Mouse (Mus musculus): Measurements from ENCODE around the gene Patl2.
"Not testable (repeated sequence)": the region's sequence is repeated elsewhere in the genome, so short reads cannot be mapped to it uniquely, and the experiment has no call there.

The Patl2 gene

GRCm38 (mm10) chr2:122186106-122186505, at the start of gene Patl2, which contains the start of gene Terb2:
Gene Patl2 (minus strand): TSS chr2:122186189.
Gene Terb2 (plus strand): TSS chr2:122186272.
- no peak for DNase-seq (ENCODE audit: low spot score)

- DNase-seq (ENCODE audit: low spot score) = no peak
Measured at GRCm38 (mm10) chr2:122235425-122235824, 49.4 kb upstream of the Patl2 start.

DNA sequence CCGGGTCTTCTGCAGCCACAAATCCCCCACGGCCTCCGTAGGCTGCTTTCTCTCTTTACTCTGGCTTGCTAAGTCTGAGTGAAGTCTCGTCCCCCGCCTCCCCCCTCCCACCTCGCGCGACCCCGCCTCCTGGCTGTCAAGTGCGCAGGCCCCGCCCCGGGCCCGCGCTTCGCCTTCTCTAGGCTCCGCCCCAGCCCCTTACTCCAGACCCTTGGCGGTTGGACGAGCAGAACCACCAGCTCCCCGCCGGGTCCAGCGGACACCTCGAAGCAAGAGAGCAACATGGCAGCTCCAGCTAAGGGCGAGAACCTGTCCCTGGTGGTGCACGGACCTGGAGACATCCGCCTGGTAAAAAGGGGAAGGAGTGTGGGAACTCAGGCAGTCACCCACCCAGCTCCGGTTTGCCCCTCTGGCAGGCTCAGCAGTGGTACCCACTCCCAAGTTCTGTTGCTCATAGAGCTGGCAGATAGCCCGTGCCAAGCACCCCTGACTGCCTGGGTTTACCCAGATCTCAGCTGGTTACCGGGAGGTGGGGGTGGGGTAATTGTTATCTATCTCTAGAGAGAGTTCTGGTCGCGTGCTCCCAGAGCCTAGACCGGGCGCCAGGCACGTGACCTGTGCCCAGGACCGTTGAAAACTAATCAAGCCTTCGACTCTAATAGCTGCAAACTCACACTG, 48.8 kb upstream of the Patl2 start, which contains the start of gene Sord:
TSS of gene Sord (plus strand) at position 139 of the 678 bp plus-strand sequence.
- DNase-seq (ENCODE audit: low spot score) = peak; percentile 78

DNA sequence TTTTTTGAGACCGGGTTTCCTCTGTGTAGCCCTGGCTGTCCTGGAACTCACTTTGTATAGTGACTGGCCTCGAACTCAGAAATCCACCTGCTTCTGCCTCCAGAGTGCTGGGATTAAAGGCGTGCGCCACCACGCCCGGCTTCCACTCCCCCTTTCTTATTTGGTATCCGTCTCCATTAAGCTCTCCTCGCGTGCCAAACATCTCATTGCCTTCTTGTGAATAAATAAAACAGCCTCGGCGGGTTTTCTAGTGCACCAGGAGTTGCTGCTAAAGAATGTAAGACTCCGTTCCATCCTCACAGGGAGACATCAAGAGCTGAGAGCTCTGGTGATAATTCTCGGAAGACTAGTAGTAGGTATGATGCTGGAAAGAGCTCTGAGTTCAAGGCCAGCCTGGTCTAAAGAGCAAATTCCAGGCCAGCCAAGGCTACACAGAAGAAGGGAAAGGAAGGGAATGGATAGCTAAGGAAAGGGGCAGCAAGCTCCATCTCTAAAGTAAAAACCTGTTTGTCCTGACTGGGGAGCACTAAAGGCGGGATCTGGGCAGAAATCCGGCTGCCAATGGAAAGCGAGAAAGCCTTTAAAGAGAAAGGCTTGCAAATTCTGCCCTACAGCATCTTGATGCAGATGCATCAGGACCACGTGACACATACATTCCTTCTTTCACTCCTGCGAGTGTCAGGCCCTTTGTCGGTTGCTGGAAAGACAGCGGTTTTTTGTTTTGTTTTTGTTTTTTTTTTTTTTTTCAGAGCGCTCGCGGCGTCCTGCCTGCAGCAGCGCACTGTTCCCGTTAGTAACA, 48.0 kb upstream of the Patl2 start:
- peak; percentile 73 for DNase-seq (ENCODE audit: low spot score)

GRCm38 (mm10) chr2:122233341-122233740, 47.4 kb upstream of the Patl2 start:
- DNase-seq (ENCODE audit: low spot score) = peak; percentile 41

DNA sequence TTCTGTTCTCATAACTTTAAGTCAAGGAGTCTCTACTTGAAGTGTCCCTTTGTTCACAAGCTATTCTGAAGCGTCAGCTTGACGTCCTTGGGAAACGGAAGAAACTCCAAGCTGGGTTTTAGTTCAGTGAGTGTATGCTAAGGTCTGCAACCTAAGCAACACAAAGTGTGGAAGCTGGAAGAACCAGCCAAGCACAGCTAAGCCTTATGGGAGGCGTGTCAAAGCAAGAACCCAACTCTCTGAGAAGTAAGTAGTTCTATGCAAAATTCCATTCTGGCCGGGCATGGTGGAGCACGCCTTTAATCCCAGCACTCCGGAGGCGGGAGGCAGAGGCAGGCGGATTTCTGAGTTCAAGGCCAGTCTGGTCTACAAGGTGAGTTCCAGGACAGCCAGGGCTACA, 45.6 kb upstream of the Patl2 start:
- DNase-seq (ENCODE audit: low spot score) = no peak

DNA sequence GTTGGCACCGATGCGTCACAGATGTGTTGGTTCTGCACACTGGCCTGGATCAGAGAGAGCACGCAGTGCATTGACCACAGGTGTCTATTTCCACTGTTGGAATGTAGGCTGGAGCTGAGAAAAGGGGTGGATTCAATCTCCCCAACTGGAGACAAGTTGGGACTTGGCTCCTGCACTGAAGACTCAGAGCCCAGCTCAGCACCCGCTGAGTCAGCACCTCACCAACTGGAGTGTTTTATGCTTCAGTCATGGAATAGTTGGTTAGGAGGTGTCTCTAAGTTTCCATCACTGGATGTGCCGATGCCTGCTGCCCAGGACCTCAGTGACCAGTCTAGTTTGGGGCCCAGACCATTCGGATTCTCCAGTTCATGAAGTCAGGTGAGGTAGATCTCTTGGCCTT, 44.4 kb upstream of the Patl2 start:
- DNase-seq (ENCODE audit: low spot score) = no peak

GRCm38 (mm10) chr2:122223654-122224053, 37.7 kb upstream of the Patl2 start:
- DNase-seq (ENCODE audit: low spot score) = no peak

DNA sequence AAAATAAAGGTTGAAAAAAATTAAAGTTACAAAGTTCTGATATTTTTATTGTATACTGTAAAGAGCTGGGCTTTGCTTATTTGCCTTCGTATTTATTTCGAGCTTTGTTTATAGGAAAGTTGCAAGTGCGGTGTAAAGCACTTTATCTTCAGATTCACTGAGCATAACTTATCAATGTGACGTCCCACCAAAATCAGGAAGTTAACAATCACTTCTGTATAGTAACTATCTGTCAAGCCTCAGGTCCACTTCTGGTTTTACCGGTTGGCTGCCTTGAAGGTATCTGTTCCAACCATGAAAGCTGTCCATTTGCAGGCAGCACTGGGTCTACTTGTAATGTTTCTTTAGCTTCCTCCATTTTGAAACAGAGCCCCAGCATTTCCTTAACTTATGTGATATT, 36.3 kb upstream of the Patl2 start:
- no peak for DNase-seq (ENCODE audit: low spot score)

DNA sequence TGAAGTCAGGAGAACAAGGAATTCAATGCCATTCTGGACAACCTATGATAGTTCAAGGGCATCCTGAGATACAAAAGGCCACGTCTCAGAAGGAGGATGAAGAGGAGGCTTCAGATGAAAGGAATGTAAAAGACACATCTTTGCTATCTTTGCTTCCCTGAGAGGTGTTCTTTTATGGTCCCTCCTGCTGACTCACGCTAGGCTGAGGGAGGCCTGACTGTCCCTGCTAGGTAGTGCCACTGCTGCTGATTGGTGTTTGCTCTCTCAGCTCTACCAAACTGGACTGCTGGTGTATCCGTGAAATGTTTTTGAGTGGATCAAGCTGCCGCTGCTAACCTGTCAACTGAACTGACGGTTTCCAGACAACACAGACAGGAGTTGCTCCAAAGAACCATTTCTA, 35.8 kb upstream of the Patl2 start:
- DNase-seq (ENCODE audit: low spot score) = peak; percentile 18

- DNase-seq (ENCODE audit: low spot score) = no peak
Measured at GRCm38 (mm10) chr2:122221378-122221777, 35.4 kb upstream of the Patl2 start.

DNA sequence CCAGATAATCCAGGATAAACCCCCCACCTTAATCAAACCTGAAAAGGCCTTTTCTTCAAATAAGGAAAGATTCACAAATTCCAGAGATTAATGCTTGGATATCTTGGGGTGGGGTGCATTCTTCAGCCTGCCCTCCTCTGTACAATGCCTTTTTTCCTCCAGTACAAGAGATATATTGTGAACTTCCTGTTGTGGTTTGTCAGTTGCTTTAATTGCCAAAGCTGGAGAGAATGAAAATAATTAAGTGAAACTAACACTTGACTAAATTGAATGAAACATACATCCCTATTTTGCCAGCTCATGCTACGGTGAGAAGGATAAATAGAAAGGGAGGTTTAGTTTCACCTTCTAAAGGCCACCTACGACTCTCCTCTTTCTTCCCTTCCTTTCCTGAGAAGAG, 32.2 kb upstream of the Patl2 start:
- no peak for DNase-seq (ENCODE audit: low spot score)

GRCm38 (mm10) chr2:122217075-122217474, 31.1 kb upstream of the Patl2 start:
- DNase-seq (ENCODE audit: low spot score) = not testable (repeated sequence)

- no peak for DNase-seq (ENCODE audit: low spot score)
Measured at GRCm38 (mm10) chr2:122210534-122211228, 24.7 kb upstream of the Patl2 start.

GRCm38 (mm10) chr2:122206440-122207107, 20.6 kb upstream of the Patl2 start:
- no peak for DNase-seq (ENCODE audit: low spot score)

- no peak for DNase-seq (ENCODE audit: low spot score)
Measured at GRCm38 (mm10) chr2:122201501-122201900, 15.5 kb upstream of the Patl2 start.

GRCm38 (mm10) chr2:122194509-122194929, 8.5 kb upstream of the Patl2 start:
- DNase-seq (ENCODE audit: low spot score) = peak; percentile 67

- DNase-seq (ENCODE audit: low spot score) = no peak
Measured at GRCm38 (mm10) chr2:122191849-122192248, 5.9 kb upstream of the Patl2 start.

DNA sequence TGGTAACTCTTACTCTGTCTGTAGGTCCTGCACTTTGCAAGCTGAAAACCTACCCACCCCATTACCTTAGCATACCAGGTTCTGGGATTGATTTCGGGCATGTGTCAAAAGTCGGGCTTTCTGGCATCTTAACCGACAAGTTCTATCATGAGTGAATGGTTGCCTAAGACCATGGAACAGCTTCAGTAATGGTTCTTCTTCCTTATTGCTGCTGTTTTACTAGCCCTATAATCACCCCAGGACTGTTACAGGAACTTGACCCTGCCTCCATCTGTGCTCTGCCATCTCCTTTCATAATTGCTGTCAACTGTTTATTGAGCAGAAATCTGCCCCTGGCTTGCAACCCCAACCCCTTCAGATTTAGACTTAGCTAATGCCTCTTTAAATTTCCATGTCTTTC, 762 bp upstream of the Patl2 start:
- no peak for DNase-seq (ENCODE audit: low spot score)

- DNase-seq (ENCODE audit: low spot score) = no peak
Measured at GRCm38 (mm10) chr2:122185086-122185485, 903 bp downstream of the Patl2 start.

- DNase-seq (ENCODE audit: low spot score) = no peak
Measured at GRCm38 (mm10) chr2:122180051-122180822, 5.8 kb downstream of the Patl2 start.

All from MN1 (cell line).